Mouse (Mus musculus) intestine, embryonic 14.5 days (tissue): ENCODE results near the gene Cfap157. TPM values are rescaled to one million over a fixed set of nuclear protein-coding genes. Genes with fewer than 3 reads are reported as not detected.

Source experiments
- polyA plus RNA-seq: library from polyadenylated mRNA; unstranded; fragments of >200 nt; fragmentation: Nextera tagmentation; extraction: Ambion mirVana; gene quantifications from 2 replicates; pipeline ENCODE4 v1.2.1, GENCODE M21; 2014

Cfap157 gene
- polyA plus RNA-seq, 1 experiment from 2014 or later = 0.31 TPM

Other genes starting within 250 kb of the Cfap157 start
- 10.3 and 11.4 TPM in 2 replicates for gene Fam102a, start 249.1 kb downstream of the Cfap157 start, polyA plus RNA-seq
- gene Dpm2, start 213.6 kb downstream of the Cfap157 start, polyA plus RNA-seq = 118 and 121 TPM in 2 replicates
- 0.62 and 0.89 TPM in 2 replicates for gene Pip5kl1, start 209.6 kb downstream of the Cfap157 start, polyA plus RNA-seq
- gene 9430097D07Rik, start 208.7 kb downstream of the Cfap157 start, polyA plus RNA-seq = 0.15 and 0.35 TPM in 2 replicates
- 15.5 and 20.3 TPM in 2 replicates for gene St6galnac4, start 197.3 kb downstream of the Cfap157 start, polyA plus RNA-seq
- 5.7 and 6.9 TPM in 2 replicates for gene St6galnac6, start 184.7 kb downstream of the Cfap157 start, polyA plus RNA-seq
- 22.8 and 24.6 TPM in 2 replicates for gene Ak1, start 162.7 kb downstream of the Cfap157 start, polyA plus RNA-seq
- gene Eng, start 137.8 kb downstream of the Cfap157 start, polyA plus RNA-seq = 59.5 and 61.4 TPM in 2 replicates
- 32.9 and 35.6 TPM in 2 replicates for gene Fpgs, start 80.3 kb downstream of the Cfap157 start, polyA plus RNA-seq
- gene Cdk9, start 71.4 kb downstream of the Cfap157 start, polyA plus RNA-seq = 83.8 and 85.2 TPM in 2 replicates
- gene Sh2d3c, start 63.4 kb downstream of the Cfap157 start, polyA plus RNA-seq = 32.5 and 32.7 TPM in 2 replicates
- gene 6330409D20Rik, start 43.4 kb downstream of the Cfap157 start, polyA plus RNA-seq = 0.38 and 0.75 TPM in 2 replicates
- gene Tor2a, start 27.2 kb downstream of the Cfap157 start, polyA plus RNA-seq = 71.1 and 74.8 TPM in 2 replicates
- gene Ttc16, start 8.8 kb downstream of the Cfap157 start, polyA plus RNA-seq = 0.13 and 0.20 TPM in 2 replicates
- 4.4 and 5.1 TPM in 2 replicates for gene Ptrh1, start 8.6 kb downstream of the Cfap157 start, polyA plus RNA-seq
- gene Stxbp1, start 62.8 kb upstream of the Cfap157 start, polyA plus RNA-seq = 26.7 and 27.0 TPM in 2 replicates
- gene Fam129b, start 91.7 kb upstream of the Cfap157 start, polyA plus RNA-seq = 22.3 and 25.2 TPM in 2 replicates
- gene Rpl12, start 177.1 kb upstream of the Cfap157 start, polyA plus RNA-seq = 259 and 272 TPM in 2 replicates
- 7.0 and 7.9 TPM in 2 replicates for gene Lrsam1, start 177.2 kb upstream of the Cfap157 start, polyA plus RNA-seq
- 10.3 and 13.6 TPM in 2 replicates for gene Slc2a8, start 197.7 kb upstream of the Cfap157 start, polyA plus RNA-seq